Mouse (Mus musculus) neural tube, embryonic 12.5 days (tissue): ENCODE measurements around the gene Zfp148. TPM values are rescaled to one million over a fixed set of nuclear protein-coding genes. Genes with fewer than 3 reads are reported as not detected.

ENCODE experiments used
- ATAC-seq: fragments of 200-750 bp; cut with Nextera tagmentation; 2 replicates; pipeline ENCODE4 v1.8.0; 2017; ENCODE audit warnings: low read depth, mild to moderate bottlenecking, moderate TSS enrichment, moderate library complexity; ENCODE audit not compliant: low FRiP score
- H3K27ac ChIP-seq: fragments of 300-500 bp; sonication (generic); 2 replicates; pipeline ENCODE4 v1.5.1; 2016
- H3K27me3 ChIP-seq: fragments of 300-500 bp; sonication (generic); replicated peaks from 2 replicates; pipeline ENCODE4 v1.6.1; 2016; ENCODE audit warnings: mild to moderate bottlenecking
- H3K36me3 ChIP-seq: fragments of 300-500 bp; sonication (generic); 2 replicates; pipeline ENCODE4 v1.6.1; 2016; ENCODE audit warnings: mild to moderate bottlenecking
- H3K4me1 ChIP-seq: fragments of 300-500 bp; sonication (generic); 2 replicates; pipeline ENCODE4 v1.6.1; 2016
- H3K4me2 ChIP-seq: fragments of 300-500 bp; sonication (generic); replicated peaks from 2 replicates; pipeline ENCODE4 v1.6.1; 2016; ENCODE audit warnings: mild to moderate bottlenecking
- H3K4me3 ChIP-seq: fragments of 300-500 bp; sonication (generic); 2 replicates; pipeline ENCODE4 v1.5.1; 2016
- H3K9ac ChIP-seq: fragments of 300-500 bp; sonication (generic); 2 replicates; pipeline ENCODE4 v1.6.1; 2016; ENCODE audit warnings: mild to moderate bottlenecking
- H3K9me3 ChIP-seq: fragments of 300-500 bp; sonication (generic); 2 replicates; pipeline ENCODE4 v1.6.1; 2016; ENCODE audit warnings: mild to moderate bottlenecking
- WGBS: fragments of 180-500 bp; shearing (Covaris S2); methylation state at CpG from one replicate; pipeline ENCODE4 v1.1.7; 2016; 5-methylcytosine and 5-hydroxymethylcytosine counted together
- polyA plus RNA-seq: library from polyadenylated mRNA; unstranded; fragments of >200 nt; fragmentation: Nextera tagmentation; extraction: Ambion mirVana; gene quantifications from 2 replicates; pipeline ENCODE4 v1.2.1, GENCODE M21; 2016

Gene Zfp148
- polyA plus RNA-seq, 1 experiment from 2014 or later: 50.7 TPM

GRCm38 (mm10) chr16:33431660-33432059 is 51.0 kb downstream of the Zfp148 start:
- Histone ChIP-seq H3K9me3 (no peaks in the 10 kb centered on the region), H3K4me2 (no peak overlapping the region), H3K9ac (no peak overlapping the region), H3K4me1 (no peaks in the 10 kb centered on the region), H3K27me3 (no peaks in the 10 kb centered on the region), H3K27ac (no peak overlapping the region), H3K36me3 (peaks cover 21% of the 10 kb centered on the region), H3K4me3 (no peak overlapping the region)
- ATAC-seq: no peak
- 91% methylated on average over 2 of the region's 2 CpGs for WGBS

DNA sequence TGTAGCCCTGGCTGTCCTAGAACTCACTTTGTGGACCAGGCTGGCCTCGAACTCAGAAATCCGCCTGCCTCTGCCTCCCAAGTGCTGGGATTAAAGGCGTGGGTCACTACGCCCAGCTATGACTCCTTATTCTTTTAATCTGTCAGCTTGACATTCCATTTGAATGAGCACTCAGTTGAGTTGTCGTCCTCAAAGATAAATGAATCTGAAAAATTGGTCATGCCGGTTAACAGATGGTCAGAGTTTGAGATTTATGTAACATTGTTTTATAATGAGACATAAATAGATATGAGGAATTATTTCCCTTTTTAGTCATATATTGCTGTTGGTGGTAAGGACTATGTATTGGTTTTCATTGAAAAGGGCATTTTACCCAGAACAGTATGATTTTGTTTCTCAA is 60.4 kb downstream of the Zfp148 start:
- WGBS: 92% methylated on average over 6 of the region's 6 CpGs
- Histone ChIP-seq H3K9ac (no peak overlapping the region), H3K36me3 (peaks cover 7% of the 10 kb centered on the region)

DNA sequence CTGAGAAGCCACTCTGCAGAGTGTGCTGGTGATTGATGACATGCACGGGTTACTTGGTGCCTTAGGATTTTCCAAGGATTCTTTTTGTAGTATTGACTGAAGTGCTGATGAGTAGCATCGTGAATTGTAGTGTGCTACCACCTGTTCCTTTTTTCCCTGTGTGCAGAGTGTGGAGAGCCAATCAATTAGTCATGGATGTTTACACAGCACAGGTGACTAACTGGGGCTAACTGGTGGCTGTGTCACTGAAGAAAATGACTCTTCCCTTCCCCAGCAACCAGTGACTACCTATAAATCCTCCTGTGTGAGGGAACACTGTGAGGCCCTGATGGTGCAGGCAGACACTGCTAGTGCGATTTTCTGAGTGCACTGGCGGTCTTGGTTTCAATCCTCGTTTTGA is 66.2 kb downstream of the Zfp148 start:
- Histone ChIP-seq H3K4me2 (no peak overlapping the region), H3K4me3 (no peak overlapping the region), H3K27ac (no peak overlapping the region), H3K9me3 (no peaks in the 10 kb centered on the region), H3K4me1 (peaks cover 9% of the 10 kb centered on the region), H3K9ac (no peak overlapping the region), H3K27me3 (no peaks in the 10 kb centered on the region), H3K36me3 (no peaks in the 10 kb centered on the region)
- ATAC-seq: peak; percentile 58
- whole genome bisulfite sequencing: 37% methylated on average over 5 of the region's 5 CpGs

More for the DNA sequence above, 60.4 kb downstream of the Zfp148 start:
- no peak overlapping the region for H3K4me3 ChIP-seq
- H3K4me2 ChIP-seq: no peak overlapping the region
- H3K4me1 ChIP-seq: no peaks in the 10 kb centered on the region
- no peaks in the 10 kb centered on the region for H3K27me3 ChIP-seq
- no peak overlapping the region for H3K27ac ChIP-seq
- ATAC-seq: no peak
- no peaks in the 10 kb centered on the region for H3K9me3 ChIP-seq

DNA sequence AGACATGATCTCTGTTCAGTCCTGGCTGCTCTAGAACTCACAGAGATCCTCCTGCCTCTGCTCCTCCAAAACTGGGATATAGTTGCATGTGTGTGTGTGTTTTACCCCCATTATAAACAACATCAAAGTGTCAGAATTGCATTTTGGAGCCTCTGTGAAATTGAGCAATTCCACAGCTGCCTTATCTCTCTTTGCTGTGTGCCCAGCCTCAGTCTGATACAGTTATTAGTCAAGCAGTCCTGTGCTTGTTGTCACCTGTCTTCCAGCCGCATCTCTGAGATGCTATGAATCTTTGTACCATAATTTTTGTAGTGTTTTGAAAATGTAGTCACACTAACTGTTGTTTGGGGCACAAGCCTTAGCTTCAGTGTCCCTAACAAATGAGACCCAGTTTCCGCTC is 73.2 kb downstream of the Zfp148 start:
- no peaks in the 10 kb centered on the region for H3K27me3 ChIP-seq
- peaks cover 6% of the 10 kb centered on the region for H3K4me1 ChIP-seq
- H3K9ac ChIP-seq: no peak overlapping the region
- 0 out of 2 replicates have a peak, but pooled peaks cover 4% of the 10 kb centered on the region for H3K36me3 ChIP-seq
- no peak for ATAC-seq
- H3K9me3 ChIP-seq: no peaks in the 10 kb centered on the region
- no peak overlapping the region for H3K27ac ChIP-seq
- H3K4me3 ChIP-seq: no peak overlapping the region
- WGBS: 93% methylated on average over 2 of the region's 2 CpGs
- H3K4me2 ChIP-seq: no peak overlapping the region

GRCm38 (mm10) chr16:33454306-33454705 is 73.7 kb downstream of the Zfp148 start:
- Histone ChIP-seq H3K4me1 (peaks cover 6% of the 10 kb centered on the region), H3K36me3 (peaks cover 8% of the 10 kb centered on the region; the same call in 1 of the 2 replicates), H3K9ac (no peak overlapping the region), H3K27me3 (no peaks in the 10 kb centered on the region), H3K27ac (no peak overlapping the region), H3K4me3 (no peak overlapping the region), H3K9me3 (no peaks in the 10 kb centered on the region), H3K4me2 (no peak overlapping the region)
- ATAC-seq: no peak
- WGBS: 50% methylated on average over 2 of the region's 2 CpGs

- Histone ChIP-seq H3K27me3 (no peaks in the 10 kb centered on the region), H3K9ac (no peak overlapping the region), H3K36me3 (peaks cover 11% of the 10 kb centered on the region; the same call in 1 of the 2 replicates), H3K4me1 (peaks cover 6% of the 10 kb centered on the region), H3K9me3 (no peaks in the 10 kb centered on the region), H3K4me2 (no peak overlapping the region), H3K27ac (no peak overlapping the region), H3K4me3 (no peak overlapping the region)
- WGBS: 86% methylated on average over 6 of the region's 6 CpGs
- no peak for ATAC-seq
These were observed 74.8 kb downstream of the Zfp148 start for GRCm38 (mm10) chr16:33455263-33455910.

GRCm38 (mm10) chr16:33459101-33459500 is 78.5 kb downstream of the Zfp148 start:
- no peaks in the 10 kb centered on the region for H3K27me3 ChIP-seq
- H3K9ac ChIP-seq: no peak overlapping the region
- no peak overlapping the region for H3K27ac ChIP-seq
- ATAC-seq: no peak
- H3K4me2 ChIP-seq: no peak overlapping the region
- H3K9me3 ChIP-seq: no peaks in the 10 kb centered on the region
- no peak overlapping the region for H3K4me3 ChIP-seq
- H3K4me1 ChIP-seq: peaks cover 8% of the 10 kb centered on the region
- H3K36me3 ChIP-seq: peaks cover 11% of the 10 kb centered on the region; the same call in 1 of the 2 replicates
- 93% methylated on average over 1 of the region's 1 CpGs for WGBS

GRCm38 (mm10) chr16:33461416-33461815 is 80.8 kb downstream of the Zfp148 start:
- Histone ChIP-seq H3K36me3 (peaks cover 11% of the 10 kb centered on the region; the same call in 1 of the 2 replicates), H3K27ac (no peak overlapping the region), H3K9ac (no peak overlapping the region), H3K4me2 (no peak overlapping the region), H3K4me1 (peaks cover 9% of the 10 kb centered on the region), H3K27me3 (no peaks in the 10 kb centered on the region), H3K4me3 (no peak overlapping the region), H3K9me3 (no peaks in the 10 kb centered on the region)
- WGBS: 78% methylated on average over 3 of the region's 3 CpGs
- ATAC-seq: no peak

GRCm38 (mm10) chr16:33464509-33465241 is 84.0 kb downstream of the Zfp148 start:
- ATAC-seq: peak; percentile 65; the same call in 1 of the 2 replicates
- no peak overlapping the region for H3K27ac ChIP-seq
- 80% methylated on average over 4 of the region's 4 CpGs for WGBS

DNA sequence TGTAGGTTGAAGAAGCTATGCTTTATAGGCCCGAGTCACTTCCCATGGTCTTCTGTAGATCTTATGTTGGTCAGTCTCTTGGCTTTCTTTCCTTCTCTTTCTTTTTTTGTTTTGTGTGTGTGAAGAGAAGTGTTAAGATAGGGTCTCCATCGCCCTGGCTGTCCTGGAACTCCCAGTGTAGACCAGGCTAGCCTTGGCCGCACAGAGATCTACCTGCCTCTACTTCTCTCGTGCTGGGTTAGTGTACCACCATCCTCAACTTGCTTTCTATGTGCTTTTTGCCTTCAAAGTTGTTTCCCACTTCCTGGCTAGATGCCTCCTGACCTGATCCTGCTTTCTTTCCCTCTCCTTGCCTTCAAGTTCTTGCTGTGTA is 84.6 kb downstream of the Zfp148 start:
- 0 out of 2 replicates have a peak, but pooled peaks have one; percentile 17 for ATAC-seq
- 80% methylated on average over 4 of the region's 4 CpGs for WGBS
- Histone ChIP-seq H3K4me2 (no peak overlapping the region), H3K4me1 (peaks cover 9% of the 10 kb centered on the region), H3K27me3 (no peaks in the 10 kb centered on the region), H3K27ac (no peak overlapping the region), H3K9ac (no peak overlapping the region), H3K4me3 (no peak overlapping the region), H3K36me3 (peaks cover 4% of the 10 kb centered on the region), H3K9me3 (no peaks in the 10 kb centered on the region)

More at GRCm38 (mm10) chr16:33464509-33465241, 84.0 kb downstream of the Zfp148 start:
- Histone ChIP-seq H3K9me3 (no peaks in the 10 kb centered on the region), H3K4me1 (peaks cover 9% of the 10 kb centered on the region), H3K4me3 (no peak overlapping the region), H3K36me3 (peaks cover 4% of the 10 kb centered on the region), H3K4me2 (no peak overlapping the region), H3K9ac (no peak overlapping the region), H3K27me3 (no peaks in the 10 kb centered on the region)

GRCm38 (mm10) chr16:33467451-33467850 is 86.8 kb downstream of the Zfp148 start:
- Histone ChIP-seq H3K9me3 (no peaks in the 10 kb centered on the region), H3K27me3 (no peaks in the 10 kb centered on the region), H3K4me3 (no peak overlapping the region), H3K4me2 (no peak overlapping the region), H3K9ac (no peak overlapping the region), H3K4me1 (peaks cover 9% of the 10 kb centered on the region), H3K27ac (no peak overlapping the region), H3K36me3 (peaks cover 4% of the 10 kb centered on the region)
- 69% methylated on average over 6 of the region's 6 CpGs for WGBS
- ATAC-seq: no peak

DNA sequence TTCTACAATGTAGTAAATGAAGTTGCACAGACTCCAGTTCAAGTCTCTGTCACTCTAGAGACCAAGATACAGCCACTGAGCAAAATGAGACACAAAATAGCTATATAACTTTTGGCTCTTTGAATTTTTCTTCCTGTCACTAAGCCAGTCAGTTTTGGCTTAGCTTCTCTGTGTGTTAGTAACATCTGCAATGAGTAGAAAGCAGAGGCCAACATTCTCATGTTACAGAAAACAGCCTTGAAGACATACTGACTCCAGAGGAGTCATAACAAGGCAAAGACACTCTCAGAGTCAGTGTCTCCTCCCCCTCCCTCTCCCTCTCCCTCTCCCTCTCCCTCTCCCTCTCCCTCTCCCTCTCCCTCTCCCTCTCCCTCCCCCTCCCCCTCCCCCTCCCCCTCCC is 89.3 kb downstream of the Zfp148 start:
- H3K4me3 ChIP-seq: no peak overlapping the region
- H3K9ac ChIP-seq: no peak overlapping the region
- H3K27ac ChIP-seq: no peak overlapping the region
- no peaks in the 10 kb centered on the region for H3K27me3 ChIP-seq
- ATAC-seq: no peak
- peaks cover 5% of the 10 kb centered on the region for H3K4me1 ChIP-seq
- H3K9me3 ChIP-seq: no peaks in the 10 kb centered on the region
- peaks cover 10% of the 10 kb centered on the region for H3K36me3 ChIP-seq
- H3K4me2 ChIP-seq: no peak overlapping the region
